16 mouse cellular contexts compared by ENCODE assay signal in the genomic region with DNA sequence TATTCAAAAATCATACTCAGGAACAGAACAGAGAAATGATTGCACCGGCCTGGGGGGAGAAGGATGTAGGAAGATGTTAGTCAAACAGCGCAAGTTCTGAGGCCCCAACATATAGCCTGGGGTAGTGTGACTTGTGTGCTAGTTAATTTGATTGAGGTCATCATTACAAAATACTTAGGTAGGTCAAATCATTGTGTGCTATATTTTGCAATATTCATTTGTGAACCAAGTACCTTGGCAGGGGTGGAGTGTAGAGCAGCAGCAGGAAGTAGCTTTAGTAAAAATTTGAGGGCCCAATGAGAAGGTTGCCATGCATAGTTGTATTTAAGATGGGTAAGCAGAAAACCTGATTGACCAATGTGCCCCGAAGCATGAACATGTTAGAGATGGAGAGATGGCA.
"Had no signal": no experiment of that assay in that cellular context is flagged by ENCODE, and none has a peak within 500 bp of the region (broad histone marks: within the 10 kb centered on the region; RNA-seq: fewer than 3 reads in every experiment).

No protein-coding gene starts in this region.

- H3K4me1 ChIP-seq: neural tube, embryonic 13.5 days; neural tube, embryonic 15.5 days; stomach, embryonic 15.5 days had no signal

- H3K36me3 ChIP-seq: neural tube, embryonic 13.5 days; neural tube, embryonic 15.5 days; stomach, embryonic 15.5 days had no signal

- H3K9ac ChIP-seq: neural tube, embryonic 13.5 days; neural tube, embryonic 15.5 days; stomach, embryonic 15.5 days had no signal

- H3K27me3 ChIP-seq: neural tube, embryonic 13.5 days; neural tube, embryonic 15.5 days; stomach, embryonic 15.5 days had no signal

- H3K4me2 ChIP-seq: neural tube, embryonic 13.5 days; neural tube, embryonic 15.5 days; stomach, embryonic 15.5 days had no signal

- H3K4me3 ChIP-seq: neural tube, embryonic 13.5 days; neural tube, embryonic 15.5 days; stomach, embryonic 15.5 days had no signal

- H3K27ac ChIP-seq: neural tube, embryonic 13.5 days; neural tube, embryonic 15.5 days; stomach, embryonic 15.5 days; stomach, postnatal 0 days had no signal

- H3K9me3 ChIP-seq: neural tube, embryonic 13.5 days; neural tube, embryonic 15.5 days; stomach, embryonic 15.5 days had no signal

- DNase-seq: retina, postnatal 1 day; right cerebral cortex, adult 18-20 months; right cerebral cortex, postnatal 14 days; right cerebral cortex, postnatal 25 days; right cerebral cortex, postnatal 4 days; spleen, adult 18-20 months; thymus, adult 18-20 months; thymus, adult 2 months; thymus, postnatal 14 days; thymus, postnatal 25 days; thymus, postnatal 36 days; thymus, postnatal 4 days had no signal
